Mouse (Mus musculus): ENCODE measurements around the gene Gclc. TPM values are rescaled to one million over a fixed set of nuclear protein-coding genes. Genes with fewer than 3 reads are reported as not detected.
A peak's percentile ranks its signal among the peaks of the same experiment; 100 is the strongest.
"Not testable (repeated sequence)": the region's sequence is repeated elsewhere in the genome, so short reads cannot be mapped to it uniquely, and the experiment has no call there.

Gene Gclc
- polyA plus RNA-seq, 1 experiment from 2014 or later: 22.9 TPM

GRCm38 (mm10) chr9:77737298-77738041, 16.9 kb upstream of the Gclc start:
- TF ChIP-seq EP300 (IDR thresholded peaks at IDR 0.05; ENCODE audit: low read depth) (no peak), CTCF (IDR thresholded peaks at IDR 0.05; ENCODE audit: low read depth) (no peak)
- WGBS (ENCODE audit: insufficient replicate concordance): 35% methylated on average over 6 of the region's 6 CpGs

GRCm38 (mm10) chr9:77741452-77741851, 12.9 kb upstream of the Gclc start:
- no peak overlapping the region for H3K27ac ChIP-seq (ENCODE audit: low read depth)
- no peak overlapping the region for H3K4me3 ChIP-seq (ENCODE audit: low read depth, low read length)
- H3K4me2 ChIP-seq (ENCODE audit: low read depth, low read length): no peak overlapping the region
- WGBS (ENCODE audit: insufficient replicate concordance): 69% methylated on average over 1 of the region's 1 CpGs
- no peaks in the 10 kb centered on the region for H3K9me3 ChIP-seq (ENCODE audit: low read length)
- ATAC-seq (no peak), DNase-seq (no peak)
- no peaks in the 10 kb centered on the region for H3K27me3 ChIP-seq (ENCODE audit: insufficient read depth, low read length)
- H3K4me1 ChIP-seq (ENCODE audit: insufficient read depth): peaks cover 5% of the 10 kb centered on the region; the same call in 1 of the 2 replicates
- H3K36me3 ChIP-seq (replicated peaks; ENCODE audit: insufficient read depth, low read length): no peaks in the 10 kb centered on the region
- H3K9ac ChIP-seq (replicated peaks): no peak overlapping the region
- TF ChIP-seq EP300 (IDR thresholded peaks at IDR 0.05; ENCODE audit: low read depth) (no peak), CTCF (IDR thresholded peaks at IDR 0.05; ENCODE audit: low read depth) (no peak)

More at GRCm38 (mm10) chr9:77737298-77738041, 16.9 kb upstream of the Gclc start:
- no peak overlapping the region for H3K4me3 ChIP-seq (ENCODE audit: low read depth, low read length)
- no peak for ATAC-seq
- no peak overlapping the region for H3K4me2 ChIP-seq (ENCODE audit: low read depth, low read length)
- H3K9ac ChIP-seq (replicated peaks): no peak overlapping the region
- DNase-seq: no peak
- H3K27me3 ChIP-seq (ENCODE audit: insufficient read depth, low read length): no peaks in the 10 kb centered on the region
- H3K27ac ChIP-seq (ENCODE audit: low read depth): no peak overlapping the region
- H3K9me3 ChIP-seq (ENCODE audit: low read length): no peaks in the 10 kb centered on the region
- H3K36me3 ChIP-seq (replicated peaks; ENCODE audit: insufficient read depth, low read length): no peaks in the 10 kb centered on the region
- no peaks in the 10 kb centered on the region for H3K4me1 ChIP-seq (ENCODE audit: insufficient read depth)

DNA sequence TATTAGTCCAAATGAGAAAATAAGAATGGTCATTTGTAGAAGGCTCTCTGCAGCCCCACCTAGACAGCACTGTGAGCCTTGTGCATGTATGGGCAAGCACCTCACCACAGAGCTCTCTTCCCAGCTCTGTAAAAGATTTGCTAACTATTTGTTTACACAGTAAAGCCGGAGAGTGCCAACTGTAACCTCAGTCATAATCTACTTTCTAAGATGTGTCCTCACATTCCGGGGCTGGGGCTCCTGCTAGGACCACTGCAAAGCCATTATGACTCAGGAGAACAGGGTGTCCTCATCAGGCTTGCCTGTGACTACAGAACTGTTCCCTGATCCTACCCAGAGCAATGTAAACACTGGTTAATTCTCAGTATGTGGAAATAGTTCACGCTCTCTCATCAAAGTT, 9.5 kb upstream of the Gclc start:
- Histone ChIP-seq H3K9ac (replicated peaks) (no peak overlapping the region), H3K9me3 (ENCODE audit: low read length) (no peaks in the 10 kb centered on the region), H3K36me3 (replicated peaks; ENCODE audit: insufficient read depth, low read length) (no peaks in the 10 kb centered on the region), H3K4me1 (ENCODE audit: insufficient read depth) (peaks cover 8% of the 10 kb centered on the region; the same call in 1 of the 2 replicates), H3K4me2 (ENCODE audit: low read depth, low read length) (no peak overlapping the region), H3K27me3 (ENCODE audit: insufficient read depth, low read length) (no peaks in the 10 kb centered on the region), H3K27ac (ENCODE audit: low read depth) (peak overlapping the region; percentile 66), H3K4me3 (ENCODE audit: low read depth, low read length) (no peak overlapping the region)
- DNase-seq (no peak), ATAC-seq (peak; percentile 89)
- peak; percentile 85; the same call in 1 of the 2 replicates for TF ChIP-seq EP300 (IDR thresholded peaks at IDR 0.05; ENCODE audit: low read depth)
- TF ChIP-seq CTCF (IDR thresholded peaks at IDR 0.05; ENCODE audit: low read depth): no peak
- WGBS (ENCODE audit: insufficient replicate concordance): 46% methylated on average over 3 of the region's 3 CpGs

- TF ChIP-seq CTCF (IDR thresholded peaks at IDR 0.05; ENCODE audit: low read depth): no peak
- TF ChIP-seq EP300 (IDR thresholded peaks at IDR 0.05; ENCODE audit: low read depth): no peak
- 37% methylated on average over 2 of the region's 2 CpGs for WGBS (ENCODE audit: insufficient replicate concordance)
Measured at GRCm38 (mm10) chr9:77746315-77746714, 8.0 kb upstream of the Gclc start.

GRCm38 (mm10) chr9:77748292-77748691, 6.0 kb upstream of the Gclc start:
- H3K36me3 ChIP-seq (replicated peaks; ENCODE audit: insufficient read depth, low read length); H3K9me3 ChIP-seq (ENCODE audit: low read length); H3K4me2 ChIP-seq (ENCODE audit: low read depth, low read length); H3K27ac ChIP-seq (ENCODE audit: low read depth); DNase-seq; H3K4me3 ChIP-seq (ENCODE audit: low read depth, low read length); ATAC-seq; H3K9ac ChIP-seq (replicated peaks); H3K27me3 ChIP-seq (ENCODE audit: insufficient read depth, low read length): not testable (repeated sequence)
- H3K4me1 ChIP-seq (ENCODE audit: insufficient read depth): peaks cover 21% of the 10 kb centered on the region
- WGBS (ENCODE audit: insufficient replicate concordance): 92% methylated on average over 1 of the region's 1 CpGs

More at GRCm38 (mm10) chr9:77746315-77746714, 8.0 kb upstream of the Gclc start:
- peak overlapping the region; percentile 45; the same call in 1 of the 2 replicates for H3K27ac ChIP-seq (ENCODE audit: low read depth)
- H3K36me3 ChIP-seq (replicated peaks; ENCODE audit: insufficient read depth, low read length): no peaks in the 10 kb centered on the region
- no peak overlapping the region for H3K4me3 ChIP-seq (ENCODE audit: low read depth, low read length)
- peaks cover 13% of the 10 kb centered on the region; the same call in 1 of the 2 replicates for H3K4me1 ChIP-seq (ENCODE audit: insufficient read depth)
- H3K4me2 ChIP-seq (ENCODE audit: low read depth, low read length): no peak overlapping the region
- no peaks in the 10 kb centered on the region for H3K9me3 ChIP-seq (ENCODE audit: low read length)
- no peaks in the 10 kb centered on the region for H3K27me3 ChIP-seq (ENCODE audit: insufficient read depth, low read length)
- H3K9ac ChIP-seq (replicated peaks): no peak overlapping the region
- DNase-seq (no peak), ATAC-seq (no peak)

GRCm38 (mm10) chr9:77750133-77751060, 3.9 kb upstream of the Gclc start:
- under 1% methylated on average over 74 of the region's 79 CpGs for WGBS (ENCODE audit: insufficient replicate concordance)
- H3K4me3 ChIP-seq (ENCODE audit: low read depth, low read length): peak overlapping the region; percentile 66
- no peaks in the 10 kb centered on the region for H3K9me3 ChIP-seq (ENCODE audit: low read length)
- H3K4me1 ChIP-seq (ENCODE audit: insufficient read depth): peaks cover 18% of the 10 kb centered on the region
- DNase-seq: peak; percentile 95
- peak overlapping the region; percentile 86 for H3K9ac ChIP-seq (replicated peaks)
- no peaks in the 10 kb centered on the region for H3K36me3 ChIP-seq (replicated peaks; ENCODE audit: insufficient read depth, low read length)
- H3K27me3 ChIP-seq (ENCODE audit: insufficient read depth, low read length): no peaks in the 10 kb centered on the region
- peak; percentile 57; the same call in 1 of the 2 replicates for TF ChIP-seq EP300 (IDR thresholded peaks at IDR 0.05; ENCODE audit: low read depth)
- TF ChIP-seq CTCF (IDR thresholded peaks at IDR 0.05; ENCODE audit: low read depth): no peak
- peak overlapping the region; percentile 94 for H3K4me2 ChIP-seq (ENCODE audit: low read depth, low read length)
- peak; percentile 80 for ATAC-seq
- peak overlapping the region; percentile 97 for H3K27ac ChIP-seq (ENCODE audit: low read depth)
